Mouse (Mus musculus): ENCODE results near the gene Tmem40.

- 0 out of 2 replicates have a peak, but pooled peaks have one; percentile 7 for TF ChIP-seq CTCF (IDR thresholded peaks at IDR 0.05; ENCODE audit: low read depth)
- TF ChIP-seq EP300 (optimal IDR thresholded peaks at IDR 0.05): no peak
Observed at GRCm38 (mm10) chr6:115807464-115808195, 45.4 kb upstream of the Tmem40 start.

All from stomach, postnatal 0 days (tissue).